Mouse (Mus musculus) embryonic fibroblast, embryonic 13.5 days (primary cell): ENCODE results near the gene Tm4sf1.

Experiments
- CTCF ChIP-seq: IDR thresholded peaks from 2 replicates; pipeline ENCODE4 v1.5.1; 2011; ENCODE audit warnings: mild to moderate bottlenecking, control low read depth, low read length, moderate library complexity, borderline replicate concordance; ENCODE audit not compliant: insufficient read depth
- POLR2A ChIP-seq: IDR thresholded peaks from 2 replicates; pipeline ENCODE4 v1.6.1; 2011; ENCODE audit warnings: low read depth, mild to moderate bottlenecking, control low read depth, low read length, moderate library complexity

DNA sequence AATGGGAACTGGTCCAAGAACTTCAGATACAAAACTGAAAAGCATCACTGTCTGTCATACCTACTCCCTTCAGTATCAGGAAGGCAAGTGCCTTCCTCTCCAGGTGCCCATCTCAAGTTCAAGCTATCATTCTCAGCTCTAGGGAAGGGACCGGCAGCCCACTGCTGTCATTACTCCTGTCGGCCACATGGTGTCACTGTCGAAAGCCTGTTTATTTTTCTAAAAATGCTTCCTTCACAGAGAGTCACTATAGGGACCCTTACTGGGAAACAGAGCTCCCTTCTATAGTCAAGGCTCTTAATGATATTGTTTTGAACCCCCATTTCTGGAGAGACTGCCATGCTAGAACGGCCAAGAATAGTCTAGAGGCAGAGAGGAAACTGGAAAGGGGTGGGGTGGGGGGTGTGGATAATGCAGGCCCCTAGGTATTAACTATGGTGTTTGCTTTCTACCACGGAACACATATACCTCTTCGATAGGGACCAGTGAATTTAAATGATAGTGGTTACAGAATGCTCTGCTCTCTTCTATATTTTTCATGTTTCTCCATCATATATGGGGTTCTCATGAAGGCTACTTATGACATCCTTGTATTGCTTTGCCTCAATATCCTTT lies 34.1 kb downstream of the Tm4sf1 start:
- TF ChIP-seq POLR2A (no peak), CTCF (peak; percentile 61; the same call in 1 of the 2 replicates)
